Mouse (Mus musculus) retina, postnatal 7 days (tissue): ENCODE results near the gene Aars.
"Not testable (repeated sequence)": the region's sequence is repeated elsewhere in the genome, so short reads cannot be mapped to it uniquely, and the experiment has no call there.

Experiments used
- DNase-seq: peaks from one replicate; pipeline ENCODE4 v3.0.0-alpha.2; 2012; ENCODE audit warnings: low read depth, low spot score

The Aars gene

DNA sequence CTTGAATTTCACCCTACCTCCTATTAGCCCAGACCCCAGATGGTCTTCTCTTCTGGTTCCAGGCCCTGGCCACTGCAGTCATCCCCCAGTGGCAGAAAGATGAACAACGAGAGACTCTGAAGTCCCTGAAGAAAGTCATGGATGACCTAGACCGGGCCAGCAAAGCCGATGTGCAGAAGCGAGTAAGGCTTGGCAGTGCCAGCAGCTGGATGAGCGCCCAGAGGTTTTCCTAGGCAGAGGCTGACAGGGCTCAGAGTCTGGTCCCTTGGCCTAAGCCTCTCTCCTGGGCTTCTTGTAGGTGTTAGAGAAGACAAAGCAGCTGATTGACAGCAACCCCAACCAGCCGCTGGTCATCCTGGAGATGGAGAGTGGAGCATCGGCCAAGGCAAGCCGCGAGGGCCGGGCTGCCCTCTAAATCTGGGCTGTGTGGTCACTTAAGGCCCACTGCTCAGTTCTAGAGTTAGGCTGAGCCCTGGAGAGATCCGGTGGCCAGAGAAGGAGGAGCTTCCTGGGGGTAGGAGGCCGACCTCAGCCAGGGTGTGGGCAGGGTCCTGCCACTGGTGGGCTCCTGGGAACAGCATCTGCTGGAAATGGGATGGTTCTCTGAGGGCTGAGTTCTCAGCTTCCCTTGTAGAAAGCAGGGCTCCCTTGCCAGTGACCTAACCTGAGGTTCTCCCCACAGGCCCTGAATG lies 21.0 kb downstream of the Aars start:
- DNase-seq = no peak

DNA sequence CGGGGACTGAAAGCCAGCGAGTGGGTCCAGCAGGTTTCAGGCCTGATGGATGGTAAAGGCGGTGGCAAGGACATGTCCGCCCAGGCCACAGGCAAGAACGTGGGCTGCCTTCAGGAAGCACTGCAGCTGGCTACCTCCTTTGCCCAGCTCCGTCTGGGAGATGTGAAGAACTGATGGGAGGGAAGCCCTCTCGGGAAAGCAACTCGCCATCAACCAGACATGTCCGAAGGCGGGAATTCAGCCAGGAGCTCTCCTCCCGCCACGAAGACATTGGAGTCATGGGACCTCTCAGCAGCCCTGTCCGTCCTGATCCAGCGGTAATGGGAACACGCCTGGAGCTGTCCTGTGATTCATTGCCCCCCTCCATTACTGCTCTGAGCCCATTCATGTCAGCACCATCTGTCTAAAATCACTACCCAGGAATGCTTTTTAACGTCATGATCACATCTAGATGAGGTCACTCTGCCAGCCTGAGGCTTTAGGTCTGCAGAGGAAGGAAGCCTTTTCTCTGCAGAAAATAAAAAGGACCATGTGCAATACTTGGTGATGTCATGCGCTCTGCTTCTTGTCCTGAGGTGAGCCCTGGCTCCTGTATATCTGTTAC lies 22.2 kb downstream of the Aars start:
- DNase-seq = no peak

DNA sequence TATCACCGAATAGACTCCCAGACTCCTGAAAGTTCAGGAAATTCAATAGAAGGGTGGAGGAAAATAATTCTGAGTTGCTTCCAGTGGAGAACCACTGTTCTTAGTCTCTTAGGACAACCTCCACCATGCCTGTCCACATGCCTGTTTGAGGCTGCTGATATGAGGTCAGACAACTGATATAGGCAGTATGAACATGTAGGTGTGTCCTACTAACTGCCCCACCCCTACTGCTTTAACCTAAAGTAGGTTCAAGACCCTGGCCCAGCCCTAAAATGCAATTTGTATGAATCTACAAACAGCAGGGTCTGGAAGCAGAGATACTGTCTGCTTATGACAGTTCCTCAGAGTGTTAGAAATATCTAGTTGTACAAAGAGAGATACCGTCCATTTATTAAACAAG lies 22.7 kb downstream of the Aars start:
- DNase-seq = no peak

DNA sequence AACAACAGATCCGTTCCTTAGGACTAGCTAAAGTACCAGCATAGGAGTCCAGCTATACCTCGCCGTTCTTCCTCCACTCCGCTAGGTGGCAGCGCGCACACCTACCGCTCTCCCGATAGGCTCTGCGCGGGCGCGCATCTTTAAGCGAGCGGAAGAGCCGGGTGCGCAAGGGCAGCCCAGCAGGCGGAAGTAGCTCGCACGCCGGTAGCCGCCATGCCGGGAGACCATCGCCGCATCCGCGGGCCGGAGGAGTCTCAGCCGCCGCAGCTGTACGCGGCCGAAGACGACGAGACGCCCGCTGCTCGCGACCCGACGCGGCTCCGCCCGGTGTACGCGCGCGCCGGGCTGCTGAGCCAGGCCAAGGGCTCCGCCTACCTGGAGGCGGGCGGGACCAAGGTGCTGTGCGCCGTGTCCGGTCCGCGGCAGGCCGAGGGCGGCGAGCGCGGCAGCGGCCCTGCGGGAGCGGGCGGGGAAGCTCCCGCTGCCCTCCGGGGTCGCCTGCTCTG lies 23.3 kb downstream of the Aars start, which contains the start of gene Exosc6:
Gene Exosc6, plus strand, starts transcription at position 182 of the 506 bp plus-strand sequence.
- peak; percentile 88 for DNase-seq

DNA sequence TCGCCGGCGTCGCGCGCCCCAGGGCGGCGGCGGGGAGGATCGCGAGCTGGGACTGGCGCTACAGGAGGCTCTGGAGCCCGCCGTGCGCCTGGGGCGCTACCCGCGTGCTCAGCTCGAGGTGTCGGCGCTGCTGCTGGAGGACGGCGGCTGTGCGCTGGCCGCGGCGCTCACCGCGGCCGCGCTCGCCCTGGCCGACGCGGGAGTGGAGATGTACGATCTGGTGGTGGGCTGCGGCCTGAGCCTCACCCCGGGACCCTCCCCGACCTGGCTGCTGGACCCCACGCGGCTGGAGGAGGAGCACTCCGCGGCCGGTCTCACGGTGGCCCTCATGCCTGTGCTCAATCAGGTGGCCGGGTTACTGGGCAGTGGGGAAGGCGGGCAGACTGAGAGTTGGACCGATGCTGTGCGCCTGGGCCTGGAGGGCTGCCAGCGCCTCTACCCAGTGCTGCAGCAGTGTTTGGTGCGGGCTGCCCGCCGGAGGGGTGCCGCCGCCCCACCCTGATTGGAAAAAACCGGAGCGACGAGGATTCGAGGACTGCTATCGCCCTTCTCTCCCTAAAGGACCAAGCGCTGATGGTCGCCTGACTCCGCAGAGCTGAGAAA lies 23.8 kb downstream of the Aars start:
- no peak for DNase-seq

DNA sequence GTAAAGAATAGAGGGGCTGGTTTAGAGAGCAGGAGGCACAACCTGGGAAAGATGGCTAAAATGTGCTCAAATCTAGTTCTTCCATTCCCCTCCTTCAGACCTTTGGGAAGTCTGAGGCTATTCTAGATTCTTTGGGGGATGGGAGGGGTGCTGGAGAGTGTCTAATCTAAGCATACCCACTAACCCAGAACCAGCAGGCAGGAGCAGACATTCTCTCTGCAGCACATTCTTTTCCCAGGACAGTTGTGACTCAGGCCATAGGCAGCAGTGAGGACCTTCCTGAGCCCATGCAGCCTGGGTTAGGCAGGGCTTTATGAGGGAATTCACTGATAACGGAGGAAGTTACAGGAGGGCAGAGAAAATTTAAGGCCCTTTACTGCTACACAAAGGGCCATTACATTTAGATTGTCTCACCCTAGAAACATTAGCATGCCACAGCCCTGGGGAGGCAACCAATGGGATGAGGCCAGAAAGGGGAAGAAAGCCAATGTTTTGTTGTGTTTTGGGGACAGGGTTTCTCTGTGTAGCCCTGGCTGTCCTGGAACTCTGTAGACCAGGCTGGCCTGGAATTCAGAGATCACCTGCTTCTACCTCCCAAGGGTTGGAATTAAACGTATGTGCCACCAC lies 26.1 kb downstream of the Aars start:
- no peak for DNase-seq

DNA sequence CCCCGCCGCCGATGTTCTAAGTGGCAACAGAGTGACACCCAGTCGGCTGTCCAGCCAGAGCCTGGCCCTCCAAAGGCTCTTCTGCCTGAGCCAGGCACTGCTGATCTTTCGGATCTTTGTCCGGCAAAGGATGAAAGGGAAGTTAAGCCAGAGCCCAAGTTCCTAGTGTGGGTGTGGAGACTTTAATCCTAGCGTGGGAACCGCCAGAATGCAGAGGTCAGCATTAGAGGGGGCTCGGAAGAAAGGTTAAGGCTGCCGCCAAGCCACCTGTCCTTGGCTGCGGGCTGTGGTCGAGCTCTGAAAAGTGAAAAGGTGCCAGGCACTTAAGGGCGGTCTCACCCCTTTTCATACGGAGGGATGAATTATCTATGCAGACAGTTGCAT lies 28.7 kb downstream of the Aars start:
- DNase-seq = peak; percentile 17

DNA sequence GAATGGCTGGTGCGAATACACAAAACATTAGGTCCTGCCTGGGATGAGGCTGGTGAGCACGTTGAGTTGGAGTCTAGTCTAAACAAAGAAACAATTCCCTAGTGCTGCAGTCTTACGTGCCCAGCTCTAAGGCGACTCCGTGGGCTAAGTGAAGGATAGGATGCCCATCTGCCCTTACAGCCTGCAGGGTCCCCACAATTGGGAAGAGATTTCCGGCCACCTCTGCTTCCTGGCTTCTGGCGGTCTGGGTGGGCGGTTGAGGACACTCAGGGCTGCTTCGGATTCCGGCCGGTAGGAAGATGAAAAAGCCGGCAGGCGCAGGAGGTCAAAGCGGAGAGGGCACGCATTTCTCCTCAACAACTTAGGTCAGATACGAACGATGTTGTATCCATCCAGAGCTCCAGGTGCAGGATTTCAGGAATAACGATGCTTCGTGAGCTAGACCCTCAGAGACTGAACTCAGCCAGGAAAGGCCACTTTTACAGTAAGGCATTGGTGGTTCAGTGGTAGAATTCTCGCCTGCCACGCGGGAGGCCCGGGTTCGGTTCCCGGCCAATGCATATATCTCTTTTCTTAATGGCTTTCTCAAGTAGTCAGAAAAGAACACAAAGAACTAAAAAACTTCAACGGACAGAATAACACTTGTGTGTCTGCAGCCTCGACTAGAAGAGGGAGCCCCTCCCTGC lies 29.3 kb downstream of the Aars start:
- DNase-seq = peak; percentile 78

DNA sequence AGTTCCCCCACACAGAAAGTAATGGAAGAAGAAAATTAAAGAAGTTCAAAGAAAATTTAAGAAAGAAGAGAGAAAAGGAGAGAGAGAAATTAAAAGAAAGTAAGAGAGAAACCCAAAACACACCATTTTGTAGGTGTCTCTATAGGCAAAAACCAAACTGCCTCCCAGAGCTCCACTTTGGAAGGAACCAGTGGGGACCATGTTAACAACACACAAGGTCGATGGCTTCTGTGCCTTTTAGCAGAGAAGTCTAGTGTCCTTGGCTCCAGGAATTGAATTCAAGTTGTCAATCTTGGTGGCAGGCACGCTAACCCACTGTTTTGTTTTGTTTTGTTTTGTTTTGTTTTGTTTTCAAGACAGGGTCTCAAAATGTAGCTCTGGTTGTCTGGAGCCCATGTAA lies 29.9 kb downstream of the Aars start:
- no peak for DNase-seq

DNA sequence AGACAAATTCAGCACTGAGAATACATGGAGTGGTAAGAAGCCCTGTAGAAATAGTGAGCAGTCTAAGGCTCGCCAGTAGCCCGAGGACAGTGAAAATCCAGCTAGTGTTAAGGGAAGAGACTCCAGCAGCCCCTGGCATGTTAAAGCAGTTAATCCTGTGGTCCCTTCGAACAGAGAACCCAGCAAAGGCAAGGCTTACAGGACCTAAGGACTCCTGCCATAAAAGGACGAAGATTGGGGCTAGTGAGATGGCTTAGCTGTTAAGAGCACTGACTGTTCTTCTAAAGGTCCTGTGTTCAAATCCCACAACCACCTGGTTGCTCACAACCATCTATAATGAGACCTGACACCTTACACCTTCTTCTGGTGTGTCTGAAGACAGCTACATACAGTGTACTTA lies 33.4 kb downstream of the Aars start:
- no peak for DNase-seq

DNA sequence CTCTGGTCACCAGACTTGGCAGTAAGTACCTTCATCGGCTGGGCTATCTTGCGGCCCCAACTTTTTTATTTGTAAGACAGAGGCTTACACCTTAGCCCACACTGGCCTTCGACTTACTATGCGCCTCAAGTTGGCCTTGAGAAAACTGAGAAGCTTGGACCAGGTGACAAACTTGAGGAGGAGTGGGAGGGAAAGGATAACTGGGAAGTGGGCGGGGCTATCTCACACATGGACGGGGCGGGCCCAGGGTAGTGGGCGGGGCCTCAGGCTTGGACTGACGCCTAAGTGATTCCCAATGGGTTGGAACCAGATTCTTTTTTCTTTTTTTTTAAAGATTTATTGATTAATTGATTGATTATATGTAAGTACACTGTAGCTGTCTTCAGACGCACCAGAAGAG lies 34.5 kb downstream of the Aars start:
- no peak for DNase-seq

DNA sequence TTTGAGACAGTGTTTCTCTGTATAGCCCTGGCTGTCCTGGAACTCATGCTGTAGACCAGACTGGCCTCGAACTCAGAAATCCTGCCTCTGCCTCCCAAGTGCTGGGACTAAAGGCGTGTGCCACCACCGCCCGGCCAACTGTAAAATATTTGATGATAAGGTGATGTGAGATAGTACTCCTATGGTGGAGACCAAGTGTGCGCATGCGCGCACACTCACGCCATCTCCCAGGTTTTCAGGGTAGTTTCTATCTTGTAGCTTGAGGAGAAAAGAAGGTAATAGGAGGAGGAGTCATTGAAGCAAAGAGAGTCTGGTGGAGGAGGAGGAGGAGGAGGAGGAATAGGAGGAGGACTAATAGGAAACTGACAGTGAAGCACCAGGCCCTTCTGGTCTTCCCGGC lies 35.7 kb downstream of the Aars start:
- DNase-seq = not testable (repeated sequence)

DNA sequence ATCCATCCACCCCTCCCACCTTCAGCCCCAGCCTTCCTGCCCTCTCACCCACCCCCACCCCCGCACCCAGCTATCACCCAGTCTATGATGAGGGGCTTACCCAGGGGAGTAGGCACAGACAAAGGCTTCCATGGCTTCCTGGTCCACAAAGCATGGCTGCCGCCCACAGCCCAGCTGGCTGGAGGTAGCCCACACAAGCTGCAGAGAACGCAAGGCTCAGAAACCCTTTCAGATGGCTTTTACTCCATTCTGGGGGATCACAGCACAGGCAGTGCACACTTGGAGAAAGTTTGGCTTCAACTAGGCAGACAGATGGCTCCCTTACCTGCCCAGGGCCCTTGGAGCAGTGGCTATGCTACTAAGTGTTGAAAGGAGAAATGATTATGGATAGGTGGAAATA lies 43.0 kb downstream of the Aars start:
- DNase-seq = no peak

DNA sequence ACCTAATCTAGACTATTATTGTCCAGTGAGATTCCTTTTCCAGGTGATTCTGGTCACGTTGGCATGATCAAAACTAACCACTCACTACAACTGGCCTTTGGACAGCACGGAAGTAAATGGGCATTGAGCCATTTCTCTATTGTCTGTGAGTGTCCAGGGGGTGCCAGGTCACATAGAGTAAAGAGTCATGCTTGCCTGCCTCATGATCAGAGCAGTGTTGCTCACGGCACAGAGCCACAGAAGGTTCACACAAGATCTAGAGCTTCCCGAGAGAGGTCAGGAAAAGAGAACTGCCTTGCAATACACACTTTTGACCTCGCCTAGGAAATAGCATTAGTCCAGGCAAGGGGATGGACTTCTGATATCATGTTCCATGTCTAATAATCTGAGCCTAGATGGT lies 46.5 kb downstream of the Aars start:
- DNase-seq = no peak

DNA sequence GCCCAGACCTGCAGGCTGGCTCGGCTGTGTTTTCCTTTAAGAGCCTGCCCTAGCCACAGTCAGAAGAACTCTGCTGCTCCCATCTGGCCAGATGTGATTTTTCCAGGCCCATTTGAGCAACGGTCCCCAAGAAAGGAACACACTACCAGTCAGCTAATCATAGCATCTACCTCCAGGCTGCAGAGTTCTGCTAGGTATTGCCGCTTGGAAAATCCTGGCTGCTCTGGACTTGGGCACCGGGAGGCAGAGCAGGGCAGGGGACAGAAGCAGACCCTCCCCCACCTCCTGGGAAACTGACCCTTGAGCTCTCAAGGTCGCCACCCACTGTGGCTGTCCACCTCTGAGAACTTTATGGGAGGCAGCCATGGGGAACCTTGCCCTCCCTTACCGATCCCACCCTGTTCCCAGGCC lies 46.9 kb downstream of the Aars start:
- no peak for DNase-seq

DNA sequence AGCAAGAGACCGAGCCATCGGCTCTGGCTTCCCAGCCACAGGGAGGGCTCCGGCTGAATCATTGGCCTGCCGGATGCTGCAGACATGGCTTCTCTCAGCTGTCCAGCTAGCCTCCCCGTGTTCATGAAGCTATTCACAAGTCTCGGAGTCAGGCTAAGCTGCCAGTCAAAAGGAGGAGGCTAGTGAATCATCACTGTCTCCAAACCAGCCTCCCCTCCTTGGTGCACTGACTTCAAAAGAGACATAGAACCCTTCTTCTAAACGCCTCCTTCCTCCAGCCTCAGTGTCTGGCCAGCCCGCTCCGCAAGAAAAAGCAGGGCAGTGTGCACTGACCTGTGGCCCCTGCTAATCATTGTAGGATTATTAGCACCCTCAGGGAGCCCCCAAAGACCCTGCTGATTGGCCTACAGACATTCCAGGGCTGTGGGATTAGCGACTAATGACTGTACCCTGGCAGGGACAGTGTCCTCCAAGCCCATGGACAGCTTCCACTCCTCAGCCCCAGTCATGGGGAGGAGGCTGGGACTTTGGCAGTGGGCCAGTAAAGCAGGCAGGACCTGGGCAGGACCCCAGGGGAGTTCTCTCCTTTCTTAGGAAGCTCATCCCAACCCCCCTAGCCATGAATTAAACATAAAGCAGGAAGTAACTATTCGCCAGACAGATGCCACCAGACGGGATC lies 48.8 kb downstream of the Aars start:
- no peak for DNase-seq

DNA sequence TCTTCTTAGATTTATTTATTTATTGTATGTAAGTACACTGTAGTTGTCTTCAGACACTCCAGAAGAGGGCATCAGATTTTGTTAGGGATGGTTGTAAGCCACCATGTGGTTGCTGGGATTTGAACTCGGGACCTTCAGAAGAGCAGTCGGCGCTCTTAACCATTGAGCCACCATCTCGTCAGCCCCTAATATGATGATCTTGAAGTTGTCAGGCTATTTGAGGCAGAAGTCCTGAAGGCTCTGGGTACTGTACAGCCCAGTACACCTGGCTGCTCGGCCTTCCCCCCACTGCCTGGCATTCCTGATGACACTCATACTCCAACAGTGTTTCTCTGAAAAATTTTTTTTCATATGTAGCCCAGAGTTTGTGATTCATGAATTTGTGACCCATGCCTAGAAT lies 51.0 kb downstream of the Aars start:
- DNase-seq = not testable (repeated sequence)

DNA sequence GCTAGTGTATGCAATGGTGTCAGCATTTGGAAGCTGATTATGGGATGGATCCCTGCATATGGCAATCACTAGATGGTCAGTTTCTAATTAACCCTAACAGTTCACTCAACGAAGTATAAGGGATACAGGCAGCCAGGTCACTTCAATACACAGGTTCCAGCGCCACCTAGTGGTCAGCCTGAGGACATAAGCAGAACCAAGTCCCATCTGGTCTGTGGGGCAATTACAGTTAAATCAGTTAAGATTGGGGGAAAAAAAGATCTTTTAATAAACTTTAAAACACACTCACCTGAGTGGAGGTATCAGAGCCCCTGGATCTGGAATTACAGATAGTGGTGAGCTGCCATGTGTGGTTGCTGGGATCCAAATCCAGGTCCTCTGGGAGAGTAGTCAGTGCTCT lies 57.2 kb downstream of the Aars start:
- peak; percentile 51 for DNase-seq

DNA sequence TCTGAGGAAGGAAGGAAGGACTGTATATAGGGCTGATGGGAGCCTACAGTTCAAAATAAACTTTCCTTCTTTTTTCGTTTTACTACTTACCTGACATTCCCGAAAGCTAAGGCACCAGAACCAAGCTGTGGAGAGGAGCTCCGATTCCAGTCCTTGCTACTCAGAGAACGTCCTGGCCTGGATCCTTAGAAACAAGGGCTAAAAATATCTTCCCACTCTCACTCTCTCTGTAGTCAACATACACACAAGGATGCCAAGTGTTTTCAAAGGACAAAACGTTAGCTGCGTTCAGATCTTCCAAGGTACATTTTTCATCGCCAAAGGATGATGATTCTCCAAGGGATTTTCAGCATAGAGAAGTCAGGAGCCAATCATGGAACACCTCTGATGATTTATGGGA lies 58.8 kb downstream of the Aars start:
- no peak for DNase-seq

DNA sequence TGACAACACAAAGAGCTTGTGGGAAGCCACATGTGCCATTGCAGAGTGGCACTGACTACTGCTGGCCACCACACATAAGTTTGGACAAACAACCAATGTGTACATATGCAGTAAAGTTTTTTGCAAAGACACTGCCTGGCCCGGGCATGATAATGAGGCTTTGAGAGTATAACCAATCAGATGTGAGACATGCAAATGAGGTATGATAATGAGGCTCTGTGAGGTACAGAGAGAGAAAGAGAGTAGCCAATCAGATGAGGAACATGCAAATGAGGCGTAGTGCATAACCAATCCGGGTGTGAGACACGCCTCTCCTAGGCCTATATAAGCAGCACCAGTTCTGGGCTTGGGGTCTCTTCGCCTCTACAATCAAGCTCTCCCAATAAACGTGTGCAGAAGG lies 59.4 kb downstream of the Aars start, which contains the start of gene Clec18a:
Gene Clec18a, minus strand, starts transcription at position 101 of the 400 bp plus-strand sequence.
- DNase-seq = not testable (repeated sequence)
